Mouse (Mus musculus) forebrain, embryonic 10.5 days (tissue): ENCODE measurements around the gene Fxyd6. TPM values are rescaled to one million over a fixed set of nuclear protein-coding genes. Genes with fewer than 3 reads are reported as not detected.

Source experiments
- DNase-seq: peaks from one replicate; pipeline ENCODE4 v3.0.0-alpha.2; 2017; ENCODE audit warnings: low spot score; ENCODE audit errors: extremely low spot score
- H3K27ac ChIP-seq: fragments of 300-500 bp; sonication (generic); 2 replicates; pipeline ENCODE4 v1.5.1; 2016; ENCODE audit warnings: mild to moderate bottlenecking
- H3K27me3 ChIP-seq: fragments of 300-500 bp; sonication (generic); 2 replicates; pipeline ENCODE4 v1.6.1; 2016; ENCODE audit warnings: mild to moderate bottlenecking; ENCODE audit not compliant: poor library complexity, severe bottlenecking
- H3K36me3 ChIP-seq: fragments of 300-500 bp; sonication (generic); replicated peaks from 2 replicates; pipeline ENCODE4 v1.6.1; 2016; ENCODE audit warnings: mild to moderate bottlenecking, moderate library complexity
- H3K4me1 ChIP-seq: fragments of 300-500 bp; sonication (generic); 2 replicates; pipeline ENCODE4 v1.6.1; 2016
- H3K4me3 ChIP-seq: fragments of 300-500 bp; sonication (generic); 2 replicates; pipeline ENCODE4 v1.5.1; 2016; ENCODE audit warnings: mild to moderate bottlenecking, moderate library complexity
- H3K9me3 ChIP-seq: fragments of 300-500 bp; sonication (generic); 2 replicates; pipeline ENCODE4 v1.6.1; 2016; ENCODE audit warnings: mild to moderate bottlenecking, moderate library complexity
- WGBS: fragments of 180-500 bp; shearing (Covaris S2); methylation state at CpG from one replicate; pipeline ENCODE4 v1.1.7; 2016; 5-methylcytosine and 5-hydroxymethylcytosine counted together
- polyA plus RNA-seq: library from polyadenylated mRNA; unstranded; fragments of >200 nt; fragmentation: Nextera tagmentation; extraction: Ambion mirVana; gene quantifications from 2 replicates; pipeline ENCODE4 v1.2.1, GENCODE M21; 2016

Gene Fxyd6
- polyA plus RNA-seq, 1 experiment from 2014 or later = 159 TPM

DNA sequence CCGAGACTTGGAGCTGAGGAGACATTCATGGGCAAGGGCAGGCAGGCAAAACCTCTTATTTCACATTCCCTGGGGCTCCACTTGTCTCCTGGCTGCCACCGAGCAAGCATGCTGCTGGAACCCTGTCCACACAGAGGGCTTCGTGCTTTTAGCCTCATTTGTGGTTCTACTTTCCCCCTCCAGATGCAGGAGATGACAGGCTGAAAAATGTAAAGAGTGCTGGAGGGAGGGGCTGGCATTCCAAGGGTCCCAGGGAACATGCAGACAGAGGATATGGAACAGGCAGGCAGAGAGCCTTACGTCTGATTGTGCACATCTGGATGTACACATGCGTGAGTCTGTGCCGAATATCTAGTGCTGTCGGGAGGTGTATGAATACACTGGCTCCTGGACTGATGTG is 11.6 kb upstream of the Fxyd6 start:
- no peak for DNase-seq
- Histone ChIP-seq H3K4me1 (peaks cover 21% of the 10 kb centered on the region; the same call in 1 of the 2 replicates), H3K27ac (no peak overlapping the region), H3K9me3 (no peaks in the 10 kb centered on the region), H3K4me3 (no peak overlapping the region), H3K36me3 (no peaks in the 10 kb centered on the region), H3K27me3 (no peaks in the 10 kb centered on the region)
- 89% methylated on average over 7 of the region's 7 CpGs for WGBS

- H3K4me3 ChIP-seq = no peak overlapping the region
- H3K36me3 ChIP-seq = no peaks in the 10 kb centered on the region
- DNase-seq = no peak
- H3K4me1 ChIP-seq = peaks cover 21% of the 10 kb centered on the region; the same call in 1 of the 2 replicates
- no peaks in the 10 kb centered on the region; the same call in 1 of the 2 replicates for H3K27me3 ChIP-seq
- WGBS = 66% methylated on average over 2 of the region's 2 CpGs
- no peaks in the 10 kb centered on the region for H3K9me3 ChIP-seq
- H3K27ac ChIP-seq = no peak overlapping the region
Observed at GRCm38 (mm10) chr9:45362051-45362461, 7.9 kb upstream of the Fxyd6 start.

DNA sequence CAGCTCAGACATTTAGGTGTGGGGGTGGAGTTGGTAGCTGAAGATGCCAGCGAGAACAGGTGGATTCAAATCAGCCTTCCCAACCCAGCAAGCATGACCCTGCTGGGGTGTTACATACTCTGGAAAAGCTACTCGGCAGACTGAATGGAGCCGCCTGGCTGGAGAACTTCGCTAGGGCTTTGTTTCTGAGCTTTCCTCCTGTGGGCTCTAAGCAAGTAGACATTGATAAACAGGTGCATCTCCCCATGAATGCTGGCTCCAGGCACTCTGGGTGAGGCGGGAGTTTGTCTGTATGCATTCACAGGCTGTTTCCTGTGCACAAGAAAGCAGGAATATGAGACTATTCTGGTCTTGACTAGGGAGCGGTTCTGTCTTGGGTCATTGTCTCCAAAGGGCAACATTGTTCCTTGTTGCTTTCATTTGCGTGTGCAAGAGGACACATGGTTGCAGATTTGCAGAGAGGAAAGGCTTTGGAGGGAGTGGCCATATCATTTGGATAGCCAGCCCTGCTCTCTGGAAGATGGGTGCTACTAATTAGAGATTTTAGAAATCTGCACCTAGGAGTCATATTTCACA is 6.3 kb upstream of the Fxyd6 start:
- Histone ChIP-seq H3K27ac (no peak overlapping the region), H3K36me3 (no peaks in the 10 kb centered on the region), H3K9me3 (no peaks in the 10 kb centered on the region), H3K27me3 (peaks cover 11% of the 10 kb centered on the region), H3K4me3 (no peak overlapping the region), H3K4me1 (peaks cover 24% of the 10 kb centered on the region)
- no peak for DNase-seq
- 60% methylated on average over 7 of the region's 7 CpGs for WGBS

DNA sequence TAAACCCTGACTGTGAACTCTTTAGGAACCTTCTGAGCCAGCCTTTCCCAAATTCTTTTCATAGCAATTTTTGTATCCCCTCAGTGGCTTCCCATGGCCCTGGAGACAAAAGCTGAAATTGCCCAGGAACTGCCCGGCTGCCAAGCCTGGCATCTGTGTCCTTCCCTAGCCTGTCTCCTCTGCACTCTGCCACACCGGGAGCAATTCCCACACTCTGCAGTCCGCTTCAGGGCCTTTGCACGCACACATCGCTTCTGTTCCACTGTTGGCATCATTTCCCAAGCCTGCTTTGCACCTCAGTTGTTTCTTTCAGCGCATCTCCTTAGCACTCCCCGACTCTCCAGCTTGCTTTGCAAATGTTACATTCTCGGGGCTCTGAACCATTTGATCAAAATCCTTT is 2.3 kb upstream of the Fxyd6 start:
- DNase-seq = no peak
- H3K27ac ChIP-seq = no peak overlapping the region
- H3K27me3 ChIP-seq = peaks cover 22% of the 10 kb centered on the region
- WGBS = 75% methylated on average over 8 of the region's 8 CpGs
- H3K9me3 ChIP-seq = no peaks in the 10 kb centered on the region
- no peak overlapping the region for H3K4me3 ChIP-seq
- 0 out of 2 replicates have a peak, but pooled peaks cover under 1% of the 10 kb centered on the region for H3K36me3 ChIP-seq
- H3K4me1 ChIP-seq = peaks cover 38% of the 10 kb centered on the region

GRCm38 (mm10) chr9:45368341-45368901 is 1.6 kb upstream of the Fxyd6 start:
- DNase-seq = no peak
- peaks cover 4% of the 10 kb centered on the region for H3K36me3 ChIP-seq
- H3K4me3 ChIP-seq = no peak overlapping the region
- WGBS = 76% methylated on average over 5 of the region's 5 CpGs
- peaks cover 22% of the 10 kb centered on the region for H3K27me3 ChIP-seq
- H3K27ac ChIP-seq = no peak overlapping the region
- no peaks in the 10 kb centered on the region for H3K9me3 ChIP-seq
- H3K4me1 ChIP-seq = peaks cover 45% of the 10 kb centered on the region

DNA sequence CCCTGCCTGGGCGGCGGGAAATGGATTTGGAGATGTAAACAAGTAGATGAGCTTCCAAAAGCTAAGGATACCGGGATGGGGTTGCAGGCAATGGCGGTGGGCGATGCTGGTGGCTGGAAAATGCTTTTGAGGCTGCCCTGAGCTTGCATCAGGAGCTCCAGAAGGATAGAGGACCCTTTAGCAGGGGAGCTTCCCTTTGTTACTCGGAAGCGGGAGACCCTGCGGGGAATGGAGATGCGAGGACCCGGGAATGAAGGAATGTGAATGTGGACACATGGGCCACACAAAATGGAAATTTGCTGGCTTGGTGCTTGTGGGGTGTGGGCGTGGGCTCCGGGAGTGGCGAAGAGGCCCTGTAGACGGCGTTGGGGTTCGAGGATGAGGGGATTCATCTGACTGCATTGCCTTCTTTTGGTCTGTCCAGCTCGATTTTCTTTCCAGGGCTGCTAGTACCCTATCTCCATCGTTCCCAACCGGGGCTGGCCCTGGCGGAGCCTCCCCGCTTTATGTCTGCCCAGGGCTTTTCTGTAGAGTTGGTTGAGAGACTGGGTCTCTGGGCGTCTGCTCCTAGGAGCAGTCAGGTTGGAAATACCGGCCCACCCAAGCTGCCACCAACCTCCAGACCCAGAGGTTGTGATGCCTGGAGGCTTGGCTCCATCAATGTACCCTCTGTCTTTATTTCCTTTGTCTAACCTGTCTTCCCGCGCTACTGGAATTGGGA is 791 bp downstream of the Fxyd6 start:
- no peak for DNase-seq
- 3% methylated on average over 25 of the region's 25 CpGs for WGBS
- Histone ChIP-seq H3K36me3 (peaks cover 27% of the 10 kb centered on the region), H3K27me3 (peaks cover 22% of the 10 kb centered on the region), H3K9me3 (no peaks in the 10 kb centered on the region), H3K27ac (peak overlapping the region; percentile 89), H3K4me3 (peak overlapping the region; percentile 69), H3K4me1 (peaks cover 48% of the 10 kb centered on the region)

DNA sequence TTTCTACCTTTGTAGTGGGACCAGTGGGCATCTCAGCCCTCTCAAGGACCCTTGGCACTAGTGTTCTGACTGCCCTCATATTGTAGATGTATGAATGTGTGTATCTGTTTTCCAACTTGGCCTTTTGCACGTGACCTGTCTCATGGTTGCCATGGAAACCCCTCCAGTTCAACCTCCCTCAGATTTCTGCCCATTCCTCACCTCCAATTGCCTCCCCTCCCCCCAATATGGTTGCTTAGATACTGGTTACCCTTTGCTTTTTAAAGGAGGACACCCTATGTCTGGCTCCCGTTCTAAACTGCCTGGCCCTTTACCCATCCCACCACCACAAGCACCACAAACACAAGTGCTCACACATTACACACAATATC is 1.3 kb downstream of the Fxyd6 start:
- Histone ChIP-seq H3K27ac (peak overlapping the region; percentile 89), H3K9me3 (no peaks in the 10 kb centered on the region), H3K4me3 (peak overlapping the region; percentile 69), H3K36me3 (peaks cover 33% of the 10 kb centered on the region), H3K27me3 (peaks cover 22% of the 10 kb centered on the region), H3K4me1 (peaks cover 48% of the 10 kb centered on the region)
- WGBS = 30% methylated on average over 2 of the region's 2 CpGs
- peak; percentile 36 for DNase-seq

DNA sequence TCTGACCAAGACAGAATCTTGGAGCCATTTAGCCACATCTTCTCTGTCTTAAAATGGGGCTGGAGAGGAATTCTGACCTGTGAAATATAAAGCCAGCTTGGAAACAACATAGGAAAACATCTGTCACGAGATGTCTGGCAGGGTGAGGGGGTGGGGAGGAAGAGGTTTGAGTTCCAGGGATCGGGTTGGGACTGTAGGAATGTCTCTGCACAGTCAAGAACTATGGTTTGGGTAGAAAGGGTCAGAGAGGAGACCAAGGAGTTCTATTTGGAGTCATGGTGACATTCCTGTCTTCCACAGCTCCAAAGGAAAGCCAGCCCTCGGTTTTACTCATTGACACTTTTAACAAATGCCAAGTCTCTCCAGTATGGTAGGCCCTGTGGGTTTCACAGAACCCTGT is 3.9 kb downstream of the Fxyd6 start:
- 74% methylated on average over 3 of the region's 3 CpGs for WGBS
- H3K4me1 ChIP-seq = peaks cover 44% of the 10 kb centered on the region
- no peak overlapping the region for H3K4me3 ChIP-seq
- peaks cover 9% of the 10 kb centered on the region for H3K27me3 ChIP-seq
- H3K9me3 ChIP-seq = no peaks in the 10 kb centered on the region
- peaks cover 55% of the 10 kb centered on the region for H3K36me3 ChIP-seq
- no peak overlapping the region for H3K27ac ChIP-seq
- DNase-seq = no peak

- no peak for DNase-seq
- Histone ChIP-seq H3K27ac (no peak overlapping the region), H3K4me3 (no peak overlapping the region), H3K36me3 (peaks cover 66% of the 10 kb centered on the region), H3K9me3 (no peaks in the 10 kb centered on the region), H3K4me1 (peaks cover 37% of the 10 kb centered on the region), H3K27me3 (no peaks in the 10 kb centered on the region)
- 87% methylated on average over 6 of the region's 6 CpGs for WGBS
Observed at GRCm38 (mm10) chr9:45374988-45375502, 5.1 kb downstream of the Fxyd6 start.

DNA sequence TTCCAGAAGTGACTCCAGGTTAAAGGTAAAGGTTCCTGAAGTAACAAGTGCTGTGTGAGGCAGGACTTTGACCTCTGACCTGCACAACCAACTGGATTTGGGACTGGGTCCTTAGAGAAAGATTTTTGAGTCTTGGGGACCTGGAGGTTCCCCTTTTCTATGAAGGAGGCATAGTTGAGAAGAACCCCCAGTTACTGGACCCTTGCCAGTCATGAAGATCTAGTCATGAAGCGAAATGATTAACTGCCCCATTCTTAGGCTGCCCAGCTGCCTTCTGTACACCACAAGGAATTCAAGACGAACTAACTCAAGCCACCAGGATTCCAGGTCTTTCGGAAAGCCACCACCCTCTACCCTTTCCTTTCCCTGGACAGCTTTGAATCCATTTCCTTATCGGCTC is 6.4 kb downstream of the Fxyd6 start:
- Histone ChIP-seq H3K4me1 (peaks cover 34% of the 10 kb centered on the region), H3K27me3 (no peaks in the 10 kb centered on the region), H3K4me3 (no peak overlapping the region), H3K9me3 (no peaks in the 10 kb centered on the region), H3K36me3 (peaks cover 76% of the 10 kb centered on the region), H3K27ac (no peak overlapping the region)
- DNase-seq = no peak
- WGBS = 92% methylated on average over 4 of the region's 4 CpGs

- H3K27me3 ChIP-seq = no peaks in the 10 kb centered on the region
- H3K4me3 ChIP-seq = no peak overlapping the region
- peaks cover 81% of the 10 kb centered on the region for H3K36me3 ChIP-seq
- no peak for DNase-seq
- peaks cover 30% of the 10 kb centered on the region for H3K4me1 ChIP-seq
- no peaks in the 10 kb centered on the region for H3K9me3 ChIP-seq
- no peak overlapping the region for H3K27ac ChIP-seq
- 91% methylated on average over 2 of the region's 2 CpGs for WGBS
Observed at GRCm38 (mm10) chr9:45376883-45377282, 6.9 kb downstream of the Fxyd6 start.

DNA sequence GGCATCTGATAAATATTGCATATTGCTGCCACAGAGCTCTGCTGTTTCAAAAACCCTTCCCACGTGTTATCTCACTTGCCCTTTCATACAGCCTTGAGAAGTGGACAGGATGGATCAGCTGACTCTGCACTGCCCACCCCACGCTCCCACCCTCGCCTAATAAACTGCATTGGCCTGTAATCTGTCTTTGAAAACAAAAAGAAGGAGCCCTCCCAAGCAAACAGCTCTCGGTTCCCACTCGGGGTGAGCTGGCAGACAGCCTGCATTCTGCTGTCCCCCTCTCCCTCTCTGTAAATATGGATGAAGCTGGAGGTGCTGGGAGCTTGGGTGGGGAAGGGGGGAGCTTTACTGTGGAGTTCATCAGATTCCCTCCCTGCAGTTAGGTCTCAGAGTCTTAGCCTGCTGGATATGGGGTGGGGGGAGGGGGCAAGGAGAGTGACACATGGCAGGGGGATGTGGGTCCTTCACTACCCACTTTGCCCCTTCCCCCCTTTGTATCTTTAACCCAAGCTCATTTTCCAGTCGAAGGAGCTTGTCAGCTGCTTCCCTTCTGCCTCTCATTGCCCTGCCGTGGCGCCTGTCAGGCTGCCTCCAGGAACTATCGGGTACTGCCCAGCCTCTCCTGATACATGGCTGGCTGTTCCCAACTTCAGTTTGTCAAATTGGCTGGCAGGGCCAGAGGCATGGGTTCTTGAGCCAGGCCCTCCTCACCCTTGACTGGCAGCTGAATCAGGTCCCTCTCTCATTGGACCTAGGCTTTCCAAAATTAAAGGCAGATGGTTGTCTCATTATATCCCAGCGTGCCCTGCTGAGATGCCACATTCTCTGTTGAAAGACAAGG is 10.6 kb downstream of the Fxyd6 start:
- Histone ChIP-seq H3K36me3 (peaks cover 74% of the 10 kb centered on the region), H3K27me3 (no peaks in the 10 kb centered on the region), H3K9me3 (no peaks in the 10 kb centered on the region), H3K27ac (0 out of 2 replicates have a peak overlapping the region, but pooled peaks have one; percentile 8), H3K4me3 (no peak overlapping the region), H3K4me1 (peaks cover 12% of the 10 kb centered on the region)
- no peak for DNase-seq
- WGBS = 77% methylated on average over 10 of the region's 10 CpGs
